Mouse (Mus musculus) cerebellum, adult 2 months (tissue): Measurements from ENCODE around the gene Kcnj12.

Experiments used
- CTCF ChIP-seq: fragments of 200-500 bp; IDR thresholded peaks from 2 replicates; pipeline ENCODE4 v1.5.1; 2011; ENCODE audit warnings: low read depth, mild to moderate bottlenecking, control low read depth, low read length, moderate library complexity, borderline replicate concordance; ENCODE audit not compliant: insufficient read depth
- POLR2A ChIP-seq: fragments of 200-500 bp; IDR thresholded peaks from 2 replicates; pipeline ENCODE4 v1.6.1; 2011; ENCODE audit warnings: low read length, control low read depth, borderline replicate concordance; ENCODE audit not compliant: insufficient read depth

GRCm38 (mm10) chr11:61116226-61116625 lies 93.9 kb downstream of the Kcnj12 start:
- TF ChIP-seq CTCF: no peak
- no peak for TF ChIP-seq POLR2A
